ENCODE assay signal across 40 mouse cellular contexts in the genomic region with DNA sequence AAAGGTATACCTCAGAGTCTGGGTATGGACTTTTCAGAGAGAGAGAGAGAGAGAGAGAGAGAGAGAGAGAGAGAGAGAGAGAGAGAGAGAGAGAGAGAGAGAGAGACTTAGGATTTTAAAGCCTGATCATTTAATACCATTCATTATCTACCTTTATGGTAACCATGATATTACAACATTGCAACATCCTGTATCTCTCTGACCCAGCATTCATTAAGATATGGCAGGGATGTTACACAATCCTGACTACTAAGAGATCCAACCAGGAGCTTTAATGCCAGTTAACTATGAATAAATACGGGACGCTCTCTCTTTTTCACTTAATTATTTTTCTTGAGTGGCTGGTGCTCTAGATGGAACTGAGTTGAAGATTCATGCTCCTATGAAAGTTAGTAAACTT. TPM values are rescaled to one million over a fixed set of nuclear protein-coding genes. Genes with fewer than 3 reads are reported as not detected.
"Had no signal": no experiment of that assay in that cellular context is flagged by ENCODE, and none has a peak within 500 bp of the region (broad histone marks: within the 10 kb centered on the region; RNA-seq: fewer than 3 reads in every experiment).

No protein-coding gene starts in this region.

- H3K9me3 ChIP-seq: heart, embryonic 10.5 days; heart, embryonic 12.5 days; heart, embryonic 13.5 days; heart, embryonic 15.5 days; hindbrain, embryonic 10.5 days; hindbrain, embryonic 12.5 days; hindbrain, embryonic 13.5 days; hindbrain, embryonic 15.5 days had no signal

- H3K27me3 ChIP-seq: heart, embryonic 12.5 days; heart, embryonic 13.5 days; heart, embryonic 15.5 days; hindbrain, embryonic 12.5 days; hindbrain, embryonic 13.5 days; hindbrain, embryonic 15.5 days; kidney, embryonic 15.5 days had no signal

- H3K36me3 ChIP-seq: heart, embryonic 10.5 days; heart, embryonic 12.5 days; heart, embryonic 13.5 days; heart, embryonic 15.5 days; hindbrain, embryonic 10.5 days; hindbrain, embryonic 12.5 days; hindbrain, embryonic 13.5 days; hindbrain, embryonic 15.5 days; kidney, embryonic 15.5 days had no signal

- DNase-seq: heart, postnatal 10 days; heart, postnatal 14 days; heart, postnatal 36 days; heart, postnatal 4 days; kidney, adult 11 months; kidney, adult 18-20 months; kidney, adult 2 months; kidney, adult 8-10 months; kidney, adult 9 months; kidney, postnatal 10 days; kidney, postnatal 14 days; kidney, postnatal 25 days; kidney, postnatal 36 days; kidney, postnatal 4 days; layer of hippocampus, adult 9-11 months; layer of hippocampus, postnatal 36 days had no signal

- H3K27ac ChIP-seq: heart, embryonic 10.5 days; heart, embryonic 13.5 days; heart, embryonic 15.5 days; hindbrain, embryonic 10.5 days; hindbrain, embryonic 12.5 days; hindbrain, embryonic 13.5 days; hindbrain, embryonic 14.5 days; hindbrain, embryonic 15.5 days; hindbrain, postnatal 0 days; kidney, embryonic 15.5 days; kidney, postnatal 0 days; layer of hippocampus, adult 2 months; left cerebral cortex, adult 2 months had no signal

- ATAC-seq: hindbrain, embryonic 16.5 days; hindbrain, postnatal 0 days; inflammation-experienced regulatory T-cells, adult 6 months had no signal

- H3K4me3 ChIP-seq: heart, embryonic 10.5 days; heart, embryonic 12.5 days; heart, embryonic 13.5 days; heart, embryonic 15.5 days; hindbrain, embryonic 10.5 days; hindbrain, embryonic 12.5 days; hindbrain, embryonic 13.5 days; hindbrain, embryonic 15.5 days; kidney, embryonic 15.5 days; layer of hippocampus, adult 2 months; left cerebral cortex, adult 2 months had no signal

- H3K9ac ChIP-seq: heart, embryonic 12.5 days; heart, embryonic 13.5 days; heart, embryonic 15.5 days; hindbrain, embryonic 12.5 days; hindbrain, embryonic 13.5 days; hindbrain, embryonic 14.5 days; hindbrain, embryonic 15.5 days; kidney, embryonic 15.5 days had no signal

- H3K4me2 ChIP-seq: heart, embryonic 11.5 days; heart, embryonic 12.5 days; heart, embryonic 13.5 days; heart, embryonic 15.5 days; hindbrain, embryonic 12.5 days; hindbrain, embryonic 13.5 days; hindbrain, embryonic 14.5 days; hindbrain, embryonic 15.5 days; kidney, embryonic 15.5 days had no signal

- H3K4me1 ChIP-seq: heart, embryonic 10.5 days; heart, embryonic 12.5 days; heart, embryonic 13.5 days; heart, embryonic 15.5 days; hindbrain, embryonic 10.5 days; hindbrain, embryonic 12.5 days; hindbrain, embryonic 13.5 days; hindbrain, embryonic 15.5 days; kidney, embryonic 15.5 days had no signal

RNA-seq across cellular contexts. Expression of a gene that starts 39.4 kb away (rescaled TPM):
- polyA plus RNA-seq: heart, embryonic 10.5 days; heart, embryonic 11.5 days; heart, embryonic 12.5 days; heart, embryonic 13.5 days; heart, embryonic 14.5 days; heart, embryonic 15.5 days; heart, embryonic 16.5 days; heart, postnatal 0 days; hindbrain, embryonic 10.5 days; hindbrain, embryonic 11.5 days; hindbrain, embryonic 12.5 days; hindbrain, embryonic 16.5 days; hindbrain, postnatal 0 days; inflammation-experienced regulatory T-cells, adult 6 months; kidney, embryonic 14.5 days; kidney, embryonic 15.5 days; kidney, embryonic 16.5 days; kidney, postnatal 0 days; large intestine, adult 2 months had no signal
